Mouse (Mus musculus): Measurements from ENCODE around the gene Akr1b7.

Akr1b7 gene

DNA sequence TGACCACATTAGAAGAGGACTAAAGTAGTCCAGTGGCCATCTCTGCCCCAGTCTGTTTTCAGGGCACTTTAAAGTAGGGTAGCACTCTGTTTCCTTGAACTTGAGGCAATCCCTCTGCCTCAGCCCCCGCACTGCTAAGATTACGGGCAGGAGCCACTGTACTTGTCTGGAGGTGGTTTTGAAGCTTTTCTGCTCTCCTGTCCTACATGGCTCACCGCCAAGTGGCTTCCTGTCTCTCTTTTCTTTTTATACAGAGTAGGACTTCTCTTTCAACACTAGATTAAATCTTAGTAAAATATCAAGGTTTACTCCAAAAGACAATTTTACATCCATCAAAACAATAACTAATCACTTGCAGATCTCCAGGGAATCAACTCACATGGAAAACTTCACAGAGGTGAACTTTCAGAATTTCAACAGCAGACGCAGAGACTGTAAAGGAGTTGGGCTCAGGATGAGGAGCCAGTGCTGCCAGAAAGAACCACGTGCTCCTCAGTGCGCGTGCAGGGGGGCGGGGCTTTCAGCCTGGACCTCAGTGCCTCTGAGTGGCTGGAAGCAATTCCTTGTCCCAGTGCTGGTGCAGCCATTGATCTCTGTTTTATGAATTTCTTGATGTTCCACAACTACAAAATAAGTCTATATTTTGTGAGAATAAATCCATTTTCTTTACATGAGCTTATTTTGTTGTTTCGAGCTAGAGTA lies 29.6 kb downstream of the Akr1b7 start:
- DNase-seq, result no peak

DNA sequence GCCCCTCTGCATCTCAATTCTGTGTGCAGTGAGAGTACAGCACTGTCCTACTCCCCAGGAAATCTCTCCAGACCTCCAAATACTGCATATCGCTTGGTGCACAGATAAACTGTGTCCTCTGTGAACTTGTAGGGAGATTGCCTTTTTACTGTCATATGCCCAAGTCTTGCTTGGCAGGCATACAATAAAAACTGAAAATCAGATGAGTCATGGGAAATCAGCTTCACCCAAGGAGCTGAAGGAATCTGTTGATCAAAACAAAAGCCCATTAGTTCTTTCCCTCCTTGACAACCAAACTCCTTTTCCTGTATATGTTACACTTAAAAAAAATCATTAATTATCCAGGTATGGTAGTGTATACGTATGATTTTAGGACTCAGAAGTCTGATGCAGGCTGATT lies 31.7 kb downstream of the Akr1b7 start:
- no peak for DNase-seq

DNA sequence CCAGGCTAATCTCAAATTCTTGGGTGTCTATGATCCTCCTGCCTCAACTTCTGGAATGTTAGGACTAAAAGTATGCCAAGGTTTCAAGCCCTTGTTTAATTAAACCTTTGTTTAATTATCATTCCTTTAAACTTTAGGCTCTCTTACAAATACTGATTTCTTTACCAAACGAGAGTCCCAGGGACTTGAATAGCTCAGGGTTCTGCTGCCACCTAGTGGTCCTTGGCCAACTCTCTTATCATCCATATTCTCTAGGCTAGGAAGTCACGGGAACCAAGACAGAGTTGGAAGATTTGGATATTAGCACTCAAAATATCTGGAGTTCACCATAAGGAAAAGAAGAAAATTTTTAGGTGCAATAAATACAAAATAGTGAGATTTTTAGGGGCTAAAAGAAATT lies 35.8 kb downstream of the Akr1b7 start:
- DNase-seq, result peak; percentile 86

DNA sequence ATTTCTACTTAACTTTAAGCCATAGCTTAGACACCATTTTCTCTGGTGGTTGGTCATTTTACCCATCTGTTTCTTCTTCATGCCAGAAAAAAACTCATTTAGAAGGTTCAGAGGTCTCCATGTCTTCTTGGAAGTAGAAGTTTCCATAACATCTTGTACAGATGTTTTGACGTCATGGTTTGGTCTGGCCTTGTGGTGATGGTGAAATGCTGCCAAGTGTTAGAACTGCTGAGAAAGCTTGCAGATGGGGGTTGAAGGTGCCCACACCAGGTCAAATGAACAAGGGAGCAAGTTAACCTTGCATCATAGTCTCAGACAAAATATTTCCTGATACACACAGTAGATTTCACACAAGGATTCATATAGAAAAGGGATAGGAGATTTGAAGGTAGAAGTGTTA lies 36.6 kb downstream of the Akr1b7 start:
- DNase-seq, result no peak

DNA sequence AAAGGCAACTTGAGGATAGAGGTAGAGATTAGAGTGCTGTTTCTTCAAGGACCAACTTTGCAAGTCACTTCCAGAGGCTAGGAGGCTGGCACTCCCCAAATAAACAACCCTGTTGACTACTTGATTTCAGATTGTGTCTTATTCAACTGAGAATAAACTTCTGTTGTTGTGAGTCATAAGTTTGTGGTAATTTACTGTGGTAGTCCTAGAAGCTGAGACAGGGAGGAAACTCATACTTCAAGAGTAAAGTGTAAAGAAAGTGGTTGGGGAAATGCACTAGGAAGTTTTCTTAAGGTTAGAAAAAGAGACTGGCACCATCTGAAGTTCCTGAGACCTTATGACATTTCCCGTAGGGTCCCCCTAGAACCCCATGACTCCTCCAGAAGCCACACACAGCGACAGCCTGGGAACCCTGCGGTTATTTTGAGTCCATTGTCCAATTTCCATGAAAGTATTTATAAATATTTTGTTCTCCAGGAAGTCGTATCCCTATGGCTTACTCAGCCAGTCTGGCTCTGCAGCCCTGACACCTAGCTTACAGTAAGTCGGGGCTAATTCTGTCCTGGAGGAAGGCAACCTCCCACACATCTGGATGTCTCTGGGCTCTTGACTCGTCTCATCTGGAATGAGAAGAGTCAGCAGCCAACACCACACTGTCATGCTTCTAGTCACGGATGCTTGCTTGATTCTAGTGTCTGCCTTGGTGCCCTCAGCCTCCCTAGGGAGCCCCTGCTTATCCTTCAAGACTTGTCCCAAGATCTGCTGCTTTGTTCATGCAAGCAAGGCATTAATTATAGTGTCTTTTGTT lies 41.0 kb downstream of the Akr1b7 start:
- DNase-seq, result no peak

DNA sequence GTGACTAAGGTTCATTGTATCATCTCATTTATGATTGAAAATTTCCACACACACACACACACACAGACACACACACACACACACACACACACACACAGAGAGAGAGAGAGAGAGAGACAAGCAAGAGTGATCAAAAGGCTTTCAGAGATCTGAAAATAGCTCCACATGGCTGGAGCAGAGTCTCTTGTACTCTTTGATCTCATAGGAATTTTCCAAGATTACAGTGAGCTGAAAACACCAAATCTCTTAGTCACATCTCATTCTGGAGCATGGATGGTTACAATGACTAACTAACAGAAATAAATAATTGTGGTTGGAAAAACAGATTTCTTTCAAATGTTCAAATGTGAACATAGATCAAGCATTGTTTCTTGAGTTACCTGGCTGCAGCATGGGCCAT lies 47.3 kb downstream of the Akr1b7 start:
- DNase-seq, result no peak

DNA sequence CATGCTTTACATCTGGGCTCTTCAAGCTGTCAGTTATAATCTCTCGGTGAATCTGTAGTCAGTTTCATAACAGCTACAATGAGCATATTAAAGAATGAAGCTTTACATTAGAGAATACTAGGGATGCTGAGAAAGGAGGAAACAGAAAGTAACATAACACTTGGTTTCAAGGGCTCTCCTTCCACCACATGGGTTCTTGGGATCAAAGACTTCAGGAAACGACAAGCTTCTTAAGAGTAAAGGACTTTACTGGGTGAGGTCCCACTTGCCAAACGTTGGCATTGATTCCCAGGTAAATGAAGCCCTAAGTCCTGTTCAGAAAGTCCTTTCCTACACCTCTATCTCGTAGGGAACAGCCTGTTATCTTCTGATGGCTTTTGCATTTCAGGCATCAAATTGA lies 48.5 kb downstream of the Akr1b7 start:
- DNase-seq, result no peak

DNA sequence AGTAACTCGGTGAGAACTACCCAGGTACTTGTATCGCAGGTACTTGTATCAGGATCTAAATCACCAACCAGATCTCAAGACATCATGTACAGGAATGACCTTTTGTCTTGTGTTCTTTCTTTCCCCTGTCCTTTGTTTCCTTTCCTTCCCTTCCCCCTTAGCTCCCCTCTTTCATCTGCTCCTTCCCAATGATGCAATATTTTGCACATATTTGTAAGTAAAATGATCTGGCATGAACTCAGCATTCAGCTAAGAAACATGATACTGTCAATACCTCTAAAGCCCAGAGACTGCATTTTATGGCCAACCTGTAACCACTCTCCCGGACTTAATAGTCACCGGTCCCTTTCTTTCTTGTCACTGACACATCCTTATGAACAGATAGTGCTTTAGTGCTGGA lies 51.4 kb downstream of the Akr1b7 start:
- no peak for DNase-seq

DNA sequence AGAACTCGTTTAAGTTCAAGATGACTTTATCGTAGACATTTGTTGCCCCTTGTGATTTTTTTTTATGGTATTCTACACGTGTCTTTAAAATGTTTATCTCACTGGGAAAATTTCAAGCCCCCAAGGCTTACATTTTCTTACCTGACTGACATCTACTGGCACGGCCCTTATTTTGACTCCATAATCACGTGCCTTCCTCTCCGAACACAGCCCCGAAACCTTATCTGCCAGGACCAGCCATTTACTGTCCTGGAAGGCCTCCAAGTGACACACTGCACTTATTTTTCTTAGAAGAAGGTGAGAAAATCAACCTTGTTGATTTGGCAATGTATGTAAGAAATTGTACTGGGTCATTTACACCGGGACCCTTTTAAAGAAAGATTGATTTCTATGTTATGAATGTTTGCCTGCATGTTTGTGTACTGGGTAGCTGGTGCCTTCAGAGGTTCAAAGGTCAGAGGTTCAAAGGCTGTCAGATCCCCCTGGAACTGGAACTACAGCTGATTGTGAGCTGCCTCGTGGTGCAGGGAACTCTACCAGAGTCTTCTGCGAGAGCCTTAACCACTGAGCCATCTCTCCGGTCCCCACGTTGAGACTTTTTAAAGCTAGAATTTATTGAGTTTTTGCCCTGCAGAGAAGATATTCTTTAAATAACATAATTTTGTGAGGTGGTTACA lies 59.4 kb downstream of the Akr1b7 start:
- DNase-seq, result no peak
